Mouse (Mus musculus) macrophage (primary cell): ENCODE data around the gene Slc4a10. TPM values are rescaled to one million over a fixed set of nuclear protein-coding genes. Genes with fewer than 3 reads are reported as not detected.

Experiments used
- H3K27ac ChIP-seq: fragments of 350-480 bp; formaldehyde crosslinking; 2 replicates; pipeline ENCODE4 v1.9.0; 2021
- H3K36me3 ChIP-seq: fragments of 350-480 bp; formaldehyde crosslinking; 2 replicates; pipeline ENCODE4 v1.9.0; 2021; ENCODE audit errors: inconsistent target
- H3K4me3 ChIP-seq: fragments of 350-480 bp; formaldehyde crosslinking; 2 replicates; pipeline ENCODE4 v1.9.0; 2021; ENCODE audit errors: inconsistent target
- H3K79me2 ChIP-seq: fragments of 350-480 bp; formaldehyde crosslinking; 2 replicates; pipeline ENCODE4 v1.9.0; 2021; ENCODE audit errors: inconsistent target
- WGBS: methylation state at CpG from one replicate; pipeline ENCODE4 v1.1.7; 2026; ENCODE audit warnings: inconsistent platforms; ENCODE audit not compliant: missing documents; 5-methylcytosine and 5-hydroxymethylcytosine counted together
- polyA plus RNA-seq: library from polyadenylated mRNA; stranded (reverse); fragments of 250-400 nt; gene quantifications from 3 replicates; pipeline ENCODE4 v1.2.4, GENCODE M21; 2018; ENCODE audit warnings: inconsistent platforms

The Slc4a10 gene
- polyA plus RNA-seq, 1 experiment from 2014 or later = not detected

DNA sequence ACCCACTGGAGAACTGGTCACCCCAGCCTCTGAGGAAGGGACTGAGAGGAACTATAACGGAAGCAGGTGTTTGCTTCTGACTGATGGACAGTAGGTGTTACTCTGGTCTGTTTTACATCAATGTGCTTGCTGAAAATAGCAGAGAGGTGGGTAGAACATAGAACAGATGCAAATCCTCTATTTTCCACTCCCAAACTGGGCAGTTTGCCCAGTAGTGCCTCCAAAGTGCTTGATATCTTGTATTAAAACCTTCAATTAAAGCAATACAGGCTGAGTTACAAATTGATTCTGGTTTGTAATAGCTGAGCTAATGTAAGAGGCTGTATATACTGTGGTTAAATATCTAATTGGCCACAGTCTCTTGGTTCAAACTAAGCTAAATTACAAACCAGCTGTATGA, 104.6 kb downstream of the Slc4a10 start:
- WGBS = 100% methylated on average over 1 of the region's 1 CpGs
- H3K4me3 ChIP-seq = no peak overlapping the region
- H3K36me3 ChIP-seq = no peaks in the 10 kb centered on the region
- no peaks in the 10 kb centered on the region for H3K79me2 ChIP-seq
- no peak overlapping the region for H3K27ac ChIP-seq

DNA sequence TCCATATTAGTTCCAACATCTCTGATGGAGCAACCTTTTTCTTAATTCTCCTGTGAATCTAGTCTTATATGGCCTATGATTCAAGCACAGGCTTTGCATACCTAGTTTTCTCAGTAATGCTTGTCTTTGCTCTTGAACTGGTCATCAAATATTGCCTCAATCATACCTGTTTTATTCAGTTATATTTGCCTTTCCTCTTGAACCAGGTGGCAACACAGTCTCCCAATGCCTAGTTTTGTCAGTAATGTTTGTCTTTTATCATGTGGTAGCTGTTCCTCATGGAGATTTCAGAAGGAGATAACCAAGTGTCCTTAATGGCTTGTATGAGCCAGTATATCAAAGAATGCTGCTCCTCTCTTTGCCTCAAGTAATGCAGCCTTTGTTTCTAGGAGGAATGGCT, 163.8 kb downstream of the Slc4a10 start:
- H3K36me3 ChIP-seq = no peaks in the 10 kb centered on the region
- H3K27ac ChIP-seq = no peak overlapping the region
- no peak overlapping the region for H3K4me3 ChIP-seq
- no peaks in the 10 kb centered on the region for H3K79me2 ChIP-seq

GRCm38 (mm10) chr2:62211106-62211505, 164.8 kb downstream of the Slc4a10 start:
- no peak overlapping the region for H3K4me3 ChIP-seq
- H3K36me3 ChIP-seq = no peaks in the 10 kb centered on the region
- H3K27ac ChIP-seq = no peak overlapping the region
- H3K79me2 ChIP-seq = no peaks in the 10 kb centered on the region
- 87% methylated on average over 5 of the region's 5 CpGs for WGBS

- H3K79me2 ChIP-seq = no peaks in the 10 kb centered on the region
- H3K27ac ChIP-seq = no peak overlapping the region
- no peak overlapping the region for H3K4me3 ChIP-seq
- no peaks in the 10 kb centered on the region for H3K36me3 ChIP-seq
Observed at GRCm38 (mm10) chr2:62227563-62227962, 181.3 kb downstream of the Slc4a10 start.

- H3K79me2 ChIP-seq = no peaks in the 10 kb centered on the region
- WGBS = 88% methylated on average over 2 of the region's 2 CpGs
- no peak overlapping the region for H3K27ac ChIP-seq
- no peaks in the 10 kb centered on the region for H3K36me3 ChIP-seq
- H3K4me3 ChIP-seq = no peak overlapping the region
Observed at GRCm38 (mm10) chr2:62231271-62231670, 185.0 kb downstream of the Slc4a10 start.

DNA sequence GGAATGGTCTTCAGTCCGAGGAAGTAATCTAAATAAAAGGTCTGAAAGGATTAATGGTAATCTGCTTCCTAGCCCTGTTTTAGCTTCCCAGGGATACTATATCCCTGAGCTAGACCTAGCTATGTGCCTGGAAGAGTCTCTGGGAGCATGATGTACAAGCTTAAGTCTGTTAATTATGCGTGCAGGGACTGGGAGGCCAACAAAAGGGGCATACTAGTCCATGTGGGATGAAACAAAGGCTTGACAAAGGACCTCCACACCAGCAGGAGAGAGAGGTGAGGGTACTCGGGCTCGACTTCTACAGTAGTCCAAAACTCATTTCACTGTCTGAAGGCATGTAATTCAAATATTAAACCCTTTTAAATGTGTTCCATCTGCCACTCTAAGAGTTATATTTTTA, 197.9 kb downstream of the Slc4a10 start:
- 87% methylated on average over 4 of the region's 4 CpGs for WGBS
- H3K27ac ChIP-seq = no peak overlapping the region

GRCm38 (mm10) chr2:62268467-62268866, 222.2 kb downstream of the Slc4a10 start:
- Histone ChIP-seq H3K4me3 (no peak overlapping the region), H3K79me2 (no peaks in the 10 kb centered on the region), H3K27ac (no peak overlapping the region), H3K36me3 (no peaks in the 10 kb centered on the region)
- WGBS = 88% methylated on average over 9 of the region's 9 CpGs

More for the DNA sequence above, 197.9 kb downstream of the Slc4a10 start:
- H3K79me2 ChIP-seq = no peaks in the 10 kb centered on the region
- no peaks in the 10 kb centered on the region for H3K36me3 ChIP-seq
- no peak overlapping the region for H3K4me3 ChIP-seq

DNA sequence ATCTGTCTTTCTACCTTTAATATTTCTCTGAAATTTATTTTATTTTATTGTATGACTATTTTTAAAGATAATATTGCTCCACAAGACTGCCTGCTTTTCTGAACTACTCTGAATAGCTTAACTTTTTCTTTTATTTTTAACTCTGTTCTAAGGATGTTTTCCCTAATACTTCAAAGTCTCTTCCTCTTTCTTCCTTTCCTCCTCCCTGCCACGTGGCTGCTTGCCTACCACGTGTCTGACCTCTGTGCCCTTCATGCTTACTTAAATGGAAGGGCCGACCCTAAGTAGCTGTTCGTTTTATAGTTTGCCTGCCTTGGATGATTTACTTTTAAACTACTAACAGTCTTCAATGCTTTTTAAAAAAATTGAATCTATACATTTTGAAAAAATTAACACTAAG, 225.6 kb downstream of the Slc4a10 start:
- 47% methylated on average over 4 of the region's 4 CpGs for WGBS
- no peaks in the 10 kb centered on the region for H3K36me3 ChIP-seq
- no peaks in the 10 kb centered on the region for H3K79me2 ChIP-seq
- no peak overlapping the region for H3K4me3 ChIP-seq
- H3K27ac ChIP-seq = no peak overlapping the region

GRCm38 (mm10) chr2:62278779-62279178, 232.5 kb downstream of the Slc4a10 start:
- Histone ChIP-seq H3K36me3 (no peaks in the 10 kb centered on the region), H3K27ac (no peak overlapping the region), H3K79me2 (no peaks in the 10 kb centered on the region), H3K4me3 (no peak overlapping the region)
- WGBS = 100% methylated on average over 3 of the region's 3 CpGs

DNA sequence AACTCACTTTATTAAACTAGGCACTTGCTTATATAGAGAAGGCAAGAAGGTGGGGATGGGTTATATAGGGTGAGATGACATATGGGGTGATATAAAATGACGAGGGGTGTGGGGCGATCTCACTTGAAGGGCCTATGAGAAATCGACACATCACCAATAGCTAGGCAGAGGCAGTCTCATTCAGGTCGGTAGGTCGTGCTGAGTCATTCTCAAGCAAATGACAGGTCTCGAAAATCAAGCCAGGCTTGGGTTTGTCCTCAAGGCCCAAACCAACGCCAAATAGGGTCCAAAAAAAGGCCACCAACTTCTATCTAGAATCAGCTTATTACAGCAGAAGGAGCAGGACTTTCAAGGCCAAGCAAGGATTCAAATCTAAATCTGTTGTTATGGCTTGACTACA, 233.5 kb downstream of the Slc4a10 start:
- H3K36me3 ChIP-seq = no peaks in the 10 kb centered on the region
- no peak overlapping the region for H3K27ac ChIP-seq
- no peak overlapping the region for H3K4me3 ChIP-seq
- 93% methylated on average over 7 of the region's 7 CpGs for WGBS
- H3K79me2 ChIP-seq = no peaks in the 10 kb centered on the region

DNA sequence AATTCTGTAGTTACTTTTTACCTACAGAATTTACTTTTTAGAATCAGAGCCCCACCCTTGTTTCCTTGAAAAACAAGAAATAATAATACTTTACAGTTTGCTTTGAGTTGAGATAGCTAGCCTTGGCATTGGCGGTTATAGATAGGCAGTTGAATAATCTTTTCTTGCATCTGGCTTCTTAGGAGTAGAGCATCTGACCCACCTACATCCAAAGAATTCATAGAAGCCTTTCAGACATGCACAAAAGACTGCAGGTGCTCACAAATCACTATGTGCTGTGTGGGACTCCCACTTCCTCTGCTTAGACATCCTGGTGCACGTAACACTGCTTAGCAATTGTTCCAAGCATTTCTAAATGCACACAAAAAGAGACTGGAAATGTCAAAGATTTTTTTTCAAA, 238.8 kb downstream of the Slc4a10 start:
- no peaks in the 10 kb centered on the region for H3K79me2 ChIP-seq
- no peak overlapping the region for H3K27ac ChIP-seq
- no peak overlapping the region for H3K4me3 ChIP-seq
- 93% methylated on average over 2 of the region's 2 CpGs for WGBS
- H3K36me3 ChIP-seq = no peaks in the 10 kb centered on the region

- no peaks in the 10 kb centered on the region for H3K79me2 ChIP-seq
- H3K36me3 ChIP-seq = no peaks in the 10 kb centered on the region
- WGBS = 0% methylated on average over 2 of the region's 2 CpGs
- H3K27ac ChIP-seq = no peak overlapping the region
- no peak overlapping the region for H3K4me3 ChIP-seq
Observed at GRCm38 (mm10) chr2:62285847-62286246, 239.6 kb downstream of the Slc4a10 start.

DNA sequence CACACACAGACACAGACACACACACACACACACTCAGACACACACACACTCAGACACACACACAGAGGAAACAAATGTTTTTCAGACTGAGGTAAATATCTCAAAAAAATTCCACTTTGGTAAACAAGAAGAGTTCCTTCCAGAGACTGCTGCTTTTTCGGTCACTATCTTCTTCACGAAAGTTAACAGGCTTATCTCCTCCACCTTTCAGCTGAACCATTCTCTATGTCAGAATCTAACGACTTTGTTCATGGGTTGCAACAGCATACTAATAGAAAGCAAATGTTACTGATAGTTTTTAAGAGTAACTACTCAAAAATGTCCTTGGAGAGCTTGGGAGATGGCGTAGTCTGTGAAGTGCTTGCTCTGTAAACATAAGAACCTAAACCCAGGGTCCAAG, 241.3 kb downstream of the Slc4a10 start:
- Histone ChIP-seq H3K79me2 (no peaks in the 10 kb centered on the region), H3K27ac (no peak overlapping the region), H3K36me3 (no peaks in the 10 kb centered on the region), H3K4me3 (no peak overlapping the region)
- WGBS = 84% methylated on average over 4 of the region's 4 CpGs

DNA sequence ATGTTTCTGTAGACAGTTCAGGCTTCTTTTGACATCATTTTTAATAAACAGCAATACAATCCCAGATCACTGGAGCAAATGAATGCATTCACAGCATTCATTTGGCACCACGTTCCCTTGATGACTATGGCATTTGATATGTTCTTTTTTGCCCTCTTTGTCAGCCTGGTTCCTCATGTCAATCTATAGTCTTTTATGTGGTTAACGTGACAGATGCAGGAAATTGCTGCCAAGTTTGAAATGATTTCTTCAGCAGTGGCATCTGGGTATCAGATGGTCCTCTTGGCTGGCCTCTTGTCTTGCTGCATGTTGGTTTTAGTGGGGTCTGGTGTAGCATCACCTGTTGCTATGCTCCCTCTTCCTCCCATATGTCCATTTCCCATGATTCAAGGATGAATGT, 247.6 kb downstream of the Slc4a10 start:
- H3K4me3 ChIP-seq = no peak overlapping the region
- WGBS = 0% methylated on average over 2 of the region's 2 CpGs
- H3K79me2 ChIP-seq = no peaks in the 10 kb centered on the region
- no peak overlapping the region for H3K27ac ChIP-seq
- no peaks in the 10 kb centered on the region for H3K36me3 ChIP-seq

DNA sequence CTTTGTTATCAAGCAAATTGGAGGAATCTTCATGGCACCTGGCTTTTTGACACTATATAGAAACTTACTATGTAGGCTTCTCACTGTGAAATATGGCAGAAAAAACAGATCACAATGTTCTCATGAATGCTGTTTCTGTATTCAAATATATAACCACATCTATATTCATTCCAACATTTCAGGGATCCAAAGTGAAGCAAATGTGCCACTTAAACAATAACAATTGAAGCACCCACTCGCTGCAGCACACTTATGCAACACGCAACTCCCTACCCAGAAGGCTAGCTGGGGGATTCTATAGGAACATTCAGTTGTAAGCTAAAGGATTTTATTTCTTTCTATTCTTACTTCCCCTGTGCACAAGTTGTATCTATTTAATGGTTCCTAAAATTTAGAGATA, 255.5 kb downstream of the Slc4a10 start:
- WGBS = 100% methylated on average over 2 of the region's 2 CpGs
- H3K79me2 ChIP-seq = no peaks in the 10 kb centered on the region

DNA sequence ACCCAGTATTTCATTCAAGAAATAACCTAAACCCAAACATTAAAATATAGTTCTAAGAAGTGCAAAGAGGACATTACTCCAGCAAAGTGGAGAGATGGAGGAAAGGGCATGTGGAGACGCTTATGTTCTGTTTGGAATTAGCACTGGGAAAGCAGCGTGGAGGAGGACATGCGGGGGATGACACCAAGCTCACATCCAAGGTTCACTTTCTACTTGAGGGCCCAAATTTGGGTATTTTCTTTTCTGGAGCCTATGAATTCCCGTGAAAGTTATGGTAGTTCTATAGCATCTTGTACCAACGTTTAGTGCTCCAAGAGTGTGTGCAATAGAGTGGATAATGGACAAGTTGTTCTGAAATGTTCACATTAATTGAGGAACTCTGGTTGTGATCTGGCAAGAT, 260.7 kb downstream of the Slc4a10 start:
- no peaks in the 10 kb centered on the region for H3K79me2 ChIP-seq
- 98% methylated on average over 5 of the region's 5 CpGs for WGBS
- no peaks in the 10 kb centered on the region for H3K36me3 ChIP-seq
- no peak overlapping the region for H3K27ac ChIP-seq
- H3K4me3 ChIP-seq = no peak overlapping the region

More for the DNA sequence above, 255.5 kb downstream of the Slc4a10 start:
- no peaks in the 10 kb centered on the region for H3K36me3 ChIP-seq
- no peak overlapping the region for H3K27ac ChIP-seq
- no peak overlapping the region for H3K4me3 ChIP-seq
